32 mouse cellular contexts compared by ENCODE assay signal in genomic region chr3:141646588-141646987, GRCm38 (mm10).
"Had no signal": no experiment of that assay in that cellular context is flagged by ENCODE, and none has a peak within 500 bp of the region (broad histone marks: within the 10 kb centered on the region; RNA-seq: fewer than 3 reads in every experiment).

No protein-coding gene starts in this region.

- H3K4me2 ChIP-seq: limb, embryonic 12.5 days; limb, embryonic 13.5 days; limb, embryonic 15.5 days; liver, embryonic 11.5 days; liver, embryonic 12.5 days; liver, embryonic 13.5 days; liver, embryonic 15.5 days; lung, embryonic 14.5 days; lung, embryonic 15.5 days; midbrain, embryonic 11.5 days; midbrain, embryonic 12.5 days; midbrain, embryonic 13.5 days; neural tube, embryonic 12.5 days; neural tube, embryonic 13.5 days had no signal

- H3K27me3 ChIP-seq: limb, embryonic 12.5 days; limb, embryonic 13.5 days; limb, embryonic 15.5 days; liver, embryonic 12.5 days; liver, embryonic 13.5 days; liver, embryonic 15.5 days; lung, embryonic 15.5 days; megakaryocyte, embryonic 14.5 days; midbrain, embryonic 12.5 days; midbrain, embryonic 13.5 days; neural tube, embryonic 12.5 days; neural tube, embryonic 13.5 days had no signal

- ATAC-seq: liver, embryonic 12.5 days; liver, postnatal 0 days; lung, postnatal 0 days; midbrain, embryonic 13.5 days; midbrain, embryonic 16.5 days had no signal

- H3K9me3 ChIP-seq: limb, embryonic 10.5 days; limb, embryonic 12.5 days; limb, embryonic 13.5 days; limb, embryonic 15.5 days; liver, embryonic 12.5 days; liver, embryonic 13.5 days; liver, embryonic 15.5 days; lung, embryonic 15.5 days; megakaryocyte, embryonic 14.5 days; midbrain, embryonic 10.5 days; midbrain, embryonic 12.5 days; midbrain, embryonic 13.5 days; neural tube, embryonic 12.5 days; neural tube, embryonic 13.5 days had no signal

- H3K27ac ChIP-seq: limb, embryonic 10.5 days; limb, embryonic 12.5 days; limb, embryonic 13.5 days; limb, embryonic 15.5 days; liver, embryonic 12.5 days; liver, embryonic 13.5 days; liver, embryonic 14.5 days; liver, embryonic 15.5 days; lung, embryonic 15.5 days; macrophage; midbrain, embryonic 10.5 days; midbrain, embryonic 12.5 days; midbrain, embryonic 13.5 days; neural tube, embryonic 12.5 days; neural tube, embryonic 13.5 days had no signal

- H3K9ac ChIP-seq: limb, embryonic 12.5 days; limb, embryonic 13.5 days; limb, embryonic 15.5 days; liver, embryonic 12.5 days; liver, embryonic 13.5 days; liver, embryonic 14.5 days; liver, embryonic 15.5 days; liver, postnatal 0 days; lung, embryonic 14.5 days; lung, embryonic 15.5 days; midbrain, embryonic 12.5 days; midbrain, embryonic 13.5 days; neural tube, embryonic 12.5 days; neural tube, embryonic 13.5 days had no signal

- DNase-seq: left cerebral cortex, postnatal 4 days; liver; liver, embryonic 13.5 days; liver, postnatal 0 days; lung, adult 18-20 months; lung, adult 2 months; lung, embryonic 14.5 days; lung, postnatal 10 days; lung, postnatal 14 days; lung, postnatal 36 days; lung, postnatal 4 days; midbrain, embryonic 14.5 days had no signal

- H3K4me1 ChIP-seq: limb, embryonic 15.5 days; liver, embryonic 12.5 days; liver, embryonic 13.5 days; liver, embryonic 15.5 days; lung, embryonic 15.5 days; megakaryocyte, embryonic 14.5 days; midbrain, embryonic 10.5 days; midbrain, embryonic 12.5 days; midbrain, embryonic 13.5 days; neural tube, embryonic 12.5 days; neural tube, embryonic 13.5 days had no signal

- H3K4me3 ChIP-seq: limb, embryonic 10.5 days; limb, embryonic 12.5 days; limb, embryonic 13.5 days; limb, embryonic 15.5 days; liver, embryonic 12.5 days; liver, embryonic 13.5 days; liver, embryonic 15.5 days; lung, embryonic 15.5 days; megakaryocyte, embryonic 14.5 days; midbrain, embryonic 10.5 days; midbrain, embryonic 12.5 days; midbrain, embryonic 13.5 days; myocyte; neural tube, embryonic 12.5 days; neural tube, embryonic 13.5 days had no signal

- H3K36me3 ChIP-seq: limb, embryonic 10.5 days; limb, embryonic 12.5 days; limb, embryonic 13.5 days; limb, embryonic 15.5 days; liver, embryonic 12.5 days; liver, embryonic 13.5 days; liver, embryonic 15.5 days; lung, embryonic 15.5 days; midbrain, embryonic 10.5 days; midbrain, embryonic 12.5 days; midbrain, embryonic 13.5 days; neural tube, embryonic 12.5 days; neural tube, embryonic 13.5 days had no signal
